Mouse (Mus musculus) E14TG2a.4 (cell line): ENCODE measurements around the gene Prkcd.

ENCODE experiments used
- H3K27me3 ChIP-seq: 2 replicates; pipeline ENCODE4 v1.6.1; 2014; ENCODE audit warnings: low read length, control low read depth; ENCODE audit not compliant: insufficient read depth
- H3K36me3 ChIP-seq: 2 replicates; pipeline ENCODE4 v1.6.1; 2014; ENCODE audit warnings: low read length, control low read depth; ENCODE audit not compliant: insufficient read depth
- H3K4me1 ChIP-seq: replicated peaks from 2 replicates; pipeline ENCODE4 v1.6.1; 2014; ENCODE audit warnings: low read depth, low read length, control low read depth
- H3K4me3 ChIP-seq: replicated peaks from 2 replicates; pipeline ENCODE4 v1.5.1; 2014; ENCODE audit warnings: mild to moderate bottlenecking, low read length
- H3K9me3 ChIP-seq: 2 replicates; pipeline ENCODE4 v1.6.1; 2014; ENCODE audit warnings: low read length, control low read depth
- CTCF ChIP-seq: conservative IDR thresholded peaks from 2 replicates; pipeline ENCODE4 v1.5.1; 2014; ENCODE audit warnings: low read length
- NANOG ChIP-seq: IDR thresholded peaks from 2 replicates; pipeline ENCODE4 v1.6.1; 2014; ENCODE audit warnings: borderline replicate concordance, low read length, mixed read lengths
- POU5F1 ChIP-seq: IDR thresholded peaks from 2 replicates; pipeline ENCODE4 v1.6.1; 2014; ENCODE audit warnings: low read length, borderline replicate concordance

Gene Prkcd

DNA sequence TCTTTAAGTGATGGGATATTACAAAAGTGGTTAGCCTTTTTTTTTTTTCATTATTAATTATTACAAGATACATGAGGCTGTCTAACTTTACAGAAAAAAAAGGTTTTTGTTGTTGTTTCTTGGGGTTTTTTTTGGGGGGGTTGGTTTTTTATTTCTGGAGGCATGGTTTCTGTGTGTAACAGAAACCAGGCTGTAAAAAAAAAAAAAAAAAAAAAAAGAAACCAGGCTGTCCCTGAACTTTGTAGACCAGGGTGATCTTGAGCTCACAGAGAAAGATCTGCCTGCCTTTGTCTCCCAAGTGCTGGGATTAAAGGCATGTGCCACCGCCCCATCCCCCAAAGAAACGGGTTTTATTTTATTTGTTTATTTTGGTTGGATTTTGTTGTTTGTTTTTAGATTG is 74.0 kb downstream of the Prkcd start:
- Histone ChIP-seq H3K4me1 (peaks cover 75% of the 10 kb centered on the region), H3K4me3 (no peak overlapping the region), H3K27me3 (no peaks in the 10 kb centered on the region), H3K9me3 (no peaks in the 10 kb centered on the region), H3K36me3 (peaks cover 64% of the 10 kb centered on the region)
- no peak for TF ChIP-seq POU5F1
- no peak for TF ChIP-seq CTCF
- TF ChIP-seq NANOG: no peak

DNA sequence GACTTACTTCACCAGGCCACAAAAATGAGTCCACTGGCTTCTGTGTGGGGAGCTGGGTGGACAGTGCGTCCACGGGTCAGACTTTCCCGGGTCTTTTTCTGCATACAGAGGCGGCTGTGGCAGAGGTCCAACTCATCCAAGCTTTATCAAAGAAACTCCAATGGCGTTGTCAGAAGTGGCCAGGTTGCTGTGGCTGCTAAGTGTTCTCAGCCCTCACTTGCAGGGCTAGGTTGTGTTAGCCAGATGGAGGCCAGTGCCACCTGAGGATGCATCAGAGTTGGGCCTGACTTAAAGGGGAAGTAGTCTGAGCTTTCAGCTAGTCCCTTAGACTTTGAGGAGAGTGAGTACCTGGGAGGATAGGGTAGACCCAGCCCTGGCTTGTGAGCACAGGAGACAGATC is 74.5 kb downstream of the Prkcd start:
- Histone ChIP-seq H3K4me1 (peaks cover 70% of the 10 kb centered on the region), H3K9me3 (no peaks in the 10 kb centered on the region), H3K27me3 (no peaks in the 10 kb centered on the region), H3K36me3 (peaks cover 59% of the 10 kb centered on the region), H3K4me3 (peak overlapping the region; percentile 93)
- TF ChIP-seq CTCF (no peak), POU5F1 (no peak), NANOG (no peak)

DNA sequence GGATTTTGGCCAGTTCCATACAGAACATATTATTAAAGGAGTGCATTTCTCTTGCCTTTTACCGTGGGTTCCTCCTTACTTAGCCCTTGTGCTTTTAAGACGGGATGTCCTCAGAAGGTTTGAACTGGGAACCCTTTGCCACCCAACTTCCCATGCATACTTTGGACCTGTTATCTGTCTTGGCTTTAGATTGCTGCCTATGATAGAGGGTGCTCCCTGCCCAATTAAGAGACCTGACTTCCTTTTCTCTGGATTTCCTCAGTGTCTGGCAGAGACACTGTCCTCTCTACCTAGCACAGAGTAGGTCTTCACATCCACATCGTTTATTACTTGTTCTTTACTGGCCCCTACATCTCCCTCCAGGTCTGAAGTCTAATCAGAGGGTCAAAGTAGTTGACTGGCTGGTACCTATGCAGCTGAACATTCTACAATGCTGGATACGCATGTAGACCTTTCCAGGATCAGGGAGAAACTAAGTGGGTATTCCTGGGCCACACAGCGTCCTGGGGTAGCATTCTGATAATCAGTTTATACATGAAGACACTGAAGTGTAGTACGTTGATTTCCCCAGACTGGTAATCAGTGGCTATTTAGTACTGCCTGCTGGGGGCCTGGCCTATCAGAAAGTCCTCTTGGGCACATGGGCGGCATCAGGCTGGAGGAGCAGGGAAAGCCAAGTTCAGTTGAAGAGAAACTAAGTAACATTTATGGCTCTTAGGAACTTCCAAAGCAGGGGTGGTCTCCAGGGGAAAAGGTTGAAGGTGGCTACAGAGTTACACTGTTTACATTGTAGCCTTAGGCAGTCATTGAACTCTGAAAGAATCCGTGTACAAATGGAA is 75.6 kb downstream of the Prkcd start:
- H3K4me1 ChIP-seq: peaks cover 62% of the 10 kb centered on the region

DNA sequence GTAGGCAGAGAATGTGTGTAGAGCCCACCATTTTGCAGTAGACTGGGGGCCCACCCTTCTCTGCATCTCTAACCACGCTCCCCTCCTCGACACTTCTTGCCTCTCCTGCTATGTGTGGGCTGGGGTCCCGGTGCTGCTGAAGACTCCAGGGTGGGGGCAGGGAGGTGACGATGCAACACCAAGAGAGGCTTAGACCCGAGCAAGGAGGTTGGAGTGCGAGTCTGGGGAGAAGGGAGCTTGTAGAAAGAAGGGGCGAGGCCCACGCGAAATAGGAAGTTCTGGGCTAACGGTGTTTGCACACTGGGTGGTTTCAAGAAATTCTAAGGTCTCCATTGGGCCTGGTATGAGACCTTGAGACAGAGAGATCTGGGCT is 76.2 kb downstream of the Prkcd start:
- H3K9me3 ChIP-seq: no peaks in the 10 kb centered on the region
- peak overlapping the region; percentile 93 for H3K4me3 ChIP-seq
- H3K27me3 ChIP-seq: no peaks in the 10 kb centered on the region
- H3K4me1 ChIP-seq: peaks cover 66% of the 10 kb centered on the region
- TF ChIP-seq CTCF: no peak
- TF ChIP-seq NANOG: no peak
- TF ChIP-seq POU5F1: no peak
- peaks cover 41% of the 10 kb centered on the region for H3K36me3 ChIP-seq

More for the DNA sequence above, 75.6 kb downstream of the Prkcd start:
- Histone ChIP-seq H3K9me3 (no peaks in the 10 kb centered on the region), H3K4me3 (peak overlapping the region; percentile 93), H3K36me3 (peaks cover 48% of the 10 kb centered on the region), H3K27me3 (no peaks in the 10 kb centered on the region)
- TF ChIP-seq NANOG: no peak
- no peak for TF ChIP-seq CTCF
- TF ChIP-seq POU5F1: no peak

DNA sequence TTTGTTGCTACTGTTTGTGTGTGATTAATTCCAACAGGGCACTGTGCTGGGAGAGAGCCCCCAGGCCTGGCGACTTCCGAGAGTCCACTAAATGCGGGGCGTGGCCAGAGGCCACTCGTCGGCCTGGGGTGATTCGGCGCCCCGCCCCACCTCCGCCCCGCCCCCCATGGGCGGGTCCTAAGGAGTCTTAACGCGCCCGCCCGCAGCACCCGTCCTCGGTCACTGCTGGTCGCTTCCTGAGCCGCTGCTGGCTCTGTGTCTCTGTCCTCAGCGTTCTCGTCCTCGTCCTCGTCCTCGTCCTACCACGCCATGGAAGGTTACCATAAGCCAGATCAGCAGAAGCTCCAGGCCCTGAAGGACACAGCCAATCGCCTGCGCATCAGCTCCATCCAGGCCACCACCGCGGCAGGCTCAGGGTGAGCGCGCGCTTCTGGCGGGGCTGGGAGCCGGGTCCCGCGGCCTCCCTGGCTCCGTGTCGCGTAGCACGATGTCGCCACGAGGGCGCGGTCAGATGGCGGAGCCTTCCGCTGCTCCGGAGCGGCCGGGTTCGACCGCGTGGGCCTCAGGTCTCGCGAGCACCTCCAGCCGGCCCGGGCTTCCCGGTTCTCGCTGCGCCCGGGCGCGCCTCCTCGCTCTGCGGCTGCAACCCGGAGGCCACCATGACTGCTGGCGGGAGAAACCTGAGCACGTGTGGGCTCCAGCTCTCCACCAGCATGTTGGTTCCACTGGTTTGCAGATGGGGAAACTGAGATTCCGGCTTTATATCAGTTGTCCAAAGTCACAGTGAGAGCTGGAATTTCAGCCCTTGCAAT is 76.8 kb downstream of the Prkcd start:
- H3K4me1 ChIP-seq: peaks cover 65% of the 10 kb centered on the region
- no peak for TF ChIP-seq NANOG
- TF ChIP-seq POU5F1: no peak
- no peak for TF ChIP-seq CTCF

DNA sequence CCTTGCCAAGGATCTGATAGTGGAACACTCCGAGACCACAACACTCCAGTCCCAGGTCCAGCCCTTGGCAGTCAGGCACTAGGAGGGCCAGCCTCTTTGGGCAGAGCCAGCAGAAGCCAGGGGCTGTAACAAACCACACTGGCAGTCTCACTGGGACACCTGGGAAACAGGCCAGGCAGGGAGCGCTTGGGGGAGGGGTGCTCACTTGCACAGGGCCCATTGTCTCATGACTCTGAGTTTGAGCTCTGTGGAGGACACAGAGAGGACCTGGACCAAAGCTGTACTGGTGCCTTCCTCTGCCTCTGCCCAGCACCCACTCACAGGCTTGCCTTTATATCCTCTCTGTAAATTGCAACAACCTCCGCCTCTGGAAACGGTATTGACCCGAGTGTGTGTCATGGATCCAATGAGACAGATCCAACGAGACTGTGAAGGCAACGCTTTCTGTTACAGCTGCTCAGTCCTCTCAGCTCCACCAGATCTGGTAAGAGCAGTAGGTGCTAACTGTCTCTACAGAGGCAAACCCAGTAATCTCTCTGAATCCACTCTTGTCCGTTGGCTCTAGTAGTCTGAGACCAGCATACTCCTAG is 77.8 kb downstream of the Prkcd start, which contains the start of gene Tkt:
TSS of gene Tkt (plus strand) at position 229 of the 590 bp plus-strand sequence.
- H3K36me3 ChIP-seq: peaks cover 26% of the 10 kb centered on the region
- TF ChIP-seq CTCF (no peak), NANOG (no peak), POU5F1 (no peak)
- no peaks in the 10 kb centered on the region for H3K27me3 ChIP-seq
- H3K4me1 ChIP-seq: peaks cover 63% of the 10 kb centered on the region
- peak within 1 kb of the TSS; percentile 93 for H3K4me3 ChIP-seq
- H3K9me3 ChIP-seq: no peaks in the 10 kb centered on the region

More for the DNA sequence above, 76.8 kb downstream of the Prkcd start:
- Histone ChIP-seq H3K27me3 (no peaks in the 10 kb centered on the region), H3K36me3 (peaks cover 35% of the 10 kb centered on the region), H3K9me3 (no peaks in the 10 kb centered on the region), H3K4me3 (peak overlapping the region; percentile 93)
